Mouse (Mus musculus) 3T3-L1 (cell line): ENCODE data around the gene Gm8159.
"Not testable (repeated sequence)": the region's sequence is repeated elsewhere in the genome, so short reads cannot be mapped to it uniquely, and the experiment has no call there.

Experiments used
- DNase-seq: peaks from one replicate; pipeline ENCODE4 v3.0.0-alpha.2; 2015; ENCODE audit warnings: low read depth, low spot score

The Gm8159 gene

DNA sequence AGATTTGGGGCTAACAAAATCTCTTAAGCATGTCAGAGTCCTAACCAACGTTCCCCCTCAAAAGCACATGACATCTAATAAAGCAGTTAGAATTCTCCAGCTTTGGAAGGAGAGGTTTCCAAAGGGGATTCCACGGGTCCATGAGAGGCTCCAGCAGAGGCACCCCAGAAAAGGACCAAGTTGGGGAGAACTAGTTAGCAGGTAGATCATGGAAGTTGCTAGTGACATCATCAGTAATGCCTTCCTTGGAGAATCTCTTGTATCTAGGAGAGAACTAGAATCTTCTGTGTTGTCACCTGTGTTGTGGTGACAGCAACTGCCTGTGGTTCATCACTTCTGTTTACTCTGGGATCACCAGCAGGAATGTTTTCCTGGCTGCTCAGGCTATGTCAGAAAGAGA is at the start of gene Gm8159:
TSS of gene Gm8159 (plus strand) at position 301 of the 400 bp plus-strand sequence.
- DNase-seq = not testable (repeated sequence)

DNA sequence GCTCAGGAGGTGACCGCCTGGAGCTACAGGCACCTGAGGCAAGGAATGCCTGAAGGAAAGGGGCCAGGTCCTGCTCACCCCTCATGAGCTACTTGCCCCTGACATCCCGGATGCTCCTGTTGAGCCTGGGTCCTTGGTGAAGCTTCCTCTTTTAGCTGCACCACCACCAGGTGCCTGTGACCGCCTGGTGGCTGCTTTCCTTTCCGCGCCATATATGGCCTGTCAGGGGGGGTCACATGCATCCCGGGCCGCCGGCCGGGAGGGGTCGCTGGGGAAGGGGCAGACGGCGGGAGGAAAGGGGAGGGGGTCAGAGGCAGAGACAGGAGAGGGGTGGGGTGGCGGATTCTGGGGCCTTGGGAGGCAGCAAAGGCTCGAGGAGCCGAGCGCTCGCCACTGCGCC is 17.2 kb downstream of the Gm8159 start:
- DNase-seq = not testable (repeated sequence)

DNA sequence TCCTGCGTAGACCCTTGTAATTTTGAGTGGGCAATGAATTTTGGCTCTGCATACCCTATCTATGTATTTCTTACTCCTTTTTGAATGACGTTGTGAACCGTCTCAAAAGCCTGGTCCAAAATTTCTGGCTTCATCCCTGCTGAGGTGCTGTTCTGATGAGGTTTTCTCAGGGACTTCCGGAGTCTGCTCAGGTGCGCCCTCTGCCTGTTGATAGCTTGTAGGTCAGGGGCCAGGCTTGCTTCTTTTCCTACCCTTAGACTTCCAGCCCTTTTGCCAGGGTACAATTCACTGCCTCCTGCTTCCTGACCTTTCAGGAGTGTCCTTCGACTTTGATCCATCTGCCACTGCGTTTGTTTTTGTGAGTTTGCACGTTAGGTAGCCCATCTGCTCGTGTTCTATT is 18.2 kb downstream of the Gm8159 start:
- not testable (repeated sequence) for DNase-seq

- DNase-seq = not testable (repeated sequence)
These were observed 31.7 kb downstream of the Gm8159 start, which contains the start of gene Gm3239 for GRCm38 (mm10) chr14:4663892-4664291. TSS of gene Gm3239 (plus strand) at chr14:4664192.
